In the genomic region with DNA sequence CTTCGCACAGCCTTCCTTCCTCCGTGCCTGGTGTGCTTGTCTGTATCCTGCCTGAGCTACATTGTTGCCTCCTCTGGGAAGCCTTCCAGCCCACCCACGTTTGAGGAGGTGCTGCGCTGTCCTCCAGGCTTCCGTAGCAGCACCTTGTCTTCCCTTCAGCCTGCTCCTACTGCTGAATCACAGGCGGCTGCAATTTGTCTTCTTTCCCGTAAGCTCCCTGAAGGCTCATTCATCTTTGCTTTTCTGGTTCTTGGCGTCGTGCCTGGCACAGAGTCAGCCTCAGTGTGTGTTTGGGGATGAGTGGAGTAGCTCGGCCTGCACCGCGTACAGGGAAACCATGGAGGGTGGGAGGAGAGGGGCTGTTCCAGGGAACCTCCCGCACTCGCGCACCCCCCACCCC, we compare ENCODE assay signal across 10 mouse cellular contexts. TPM values are rescaled to one million over a fixed set of nuclear protein-coding genes. Genes with fewer than 3 reads are reported as not detected.
A peak's percentile ranks its signal among the peaks of the same experiment; 100 is the strongest.
DNase-seq lines count a peak whose midpoint lies in the region; ATAC-seq and TF ChIP-seq lines count a peak whose summit lies in the region.
"Had no signal": no experiment of that assay in that cellular context is flagged by ENCODE, and none has a peak within 500 bp of the region (broad histone marks: within the 10 kb centered on the region; RNA-seq: fewer than 3 reads in every experiment).

No protein-coding gene starts in this region.

- no peak for TF ChIP-seq CTCF in kidney, postnatal 0 days (IDR thresholded peaks at IDR 0.05; ENCODE audit: low read depth)
- no peak for TF ChIP-seq CTCF in intestine, postnatal 0 days (IDR thresholded peaks at IDR 0.05; ENCODE audit: low read depth)

- no peak for ATAC-seq in kidney, postnatal 0 days (replicated peaks; ENCODE audit: low FRiP score, low read depth)
- peak; percentile 48; the same call in 1 of the 2 replicates for ATAC-seq in limb, embryonic 14.5 days (ENCODE audit: low FRiP score, low read depth)
- no peak for ATAC-seq in granulocyte monocyte progenitor cell, adult 5-6 weeks (replicated peaks; ENCODE audit: poor library complexity, severe bottlenecking)
- no peak for ATAC-seq in erythroid progenitor cell, adult 5-6 weeks (replicated peaks; ENCODE audit: low FRiP score, poor library complexity, severe bottlenecking)
- no peak for ATAC-seq in intestine, postnatal 0 days

- no peak overlapping the region for H3K9ac ChIP-seq in kidney, postnatal 0 days (ENCODE audit: low read depth, low read length)
- H3K9ac ChIP-seq in limb, embryonic 14.5 days (ENCODE audit: low read depth, low read length, severe bottlenecking) = no peak overlapping the region
- no peak overlapping the region for H3K9ac ChIP-seq in intestine, postnatal 0 days (ENCODE audit: low read depth, low read length)
- H3K9ac ChIP-seq: midbrain, embryonic 12.5 days had no signal

- no peaks in the 10 kb centered on the region for H3K4me1 ChIP-seq in kidney, postnatal 0 days (replicated peaks; ENCODE audit: insufficient read depth, low read length)
- peaks cover 23% of the 10 kb centered on the region for H3K4me1 ChIP-seq in limb, embryonic 14.5 days (ENCODE audit: control insufficient read depth, insufficient read depth, low read length)
- H3K4me1 ChIP-seq in intestine, postnatal 0 days (replicated peaks; ENCODE audit: control insufficient read depth, insufficient read depth, low read length) = 0 out of 2 replicates have a peak, but pooled peaks cover 5% of the 10 kb centered on the region

- H3K36me3 ChIP-seq in kidney, postnatal 0 days (ENCODE audit: insufficient read depth, low read length) = no peaks in the 10 kb centered on the region
- H3K36me3 ChIP-seq in limb, embryonic 14.5 days (ENCODE audit: control insufficient read depth, insufficient read depth, low read length) = no peaks in the 10 kb centered on the region
- no peaks in the 10 kb centered on the region for H3K36me3 ChIP-seq in intestine, postnatal 0 days (ENCODE audit: control insufficient read depth, insufficient read depth)
- H3K36me3 ChIP-seq: midbrain, embryonic 12.5 days had no signal

- WGBS in kidney, postnatal 0 days = 14% methylated on average over 15 of the region's 15 CpGs
- WGBS in limb, embryonic 14.5 days = 13% methylated on average over 15 of the region's 15 CpGs
- WGBS in intestine, postnatal 0 days = 11% methylated on average over 15 of the region's 15 CpGs

- H3K27me3 ChIP-seq in kidney, postnatal 0 days (ENCODE audit: insufficient read depth, low read length) = 0 out of 2 replicates have a peak, but pooled peaks cover 4% of the 10 kb centered on the region
- H3K27me3 ChIP-seq in limb, embryonic 14.5 days (ENCODE audit: control insufficient read depth, insufficient read depth, low read length) = peaks cover 2% of the 10 kb centered on the region; the same call in 1 of the 2 replicates
- H3K27me3 ChIP-seq in intestine, postnatal 0 days (replicated peaks; ENCODE audit: control insufficient read depth, insufficient read depth, low read length) = peaks cover 34% of the 10 kb centered on the region; the same call in 1 of the 2 replicates

- peak; percentile 33 for DNase-seq in kidney, postnatal 0 days (ENCODE audit: low spot score)
- no peak for DNase-seq in kidney, adult 11 months
- DNase-seq in adipocyte (ENCODE audit: low spot score) = peak; percentile 78
- peak; percentile 49 for DNase-seq in cerebellum, adult 8-10 months
- DNase-seq in limb, embryonic 14.5 days (ENCODE audit: low spot score) = peak; percentile 52

- H3K9me3 ChIP-seq in kidney, postnatal 0 days (replicated peaks; ENCODE audit: low read length) = no peaks in the 10 kb centered on the region
- no peaks in the 10 kb centered on the region for H3K9me3 ChIP-seq in limb, embryonic 14.5 days (ENCODE audit: control insufficient read depth, low read length)
- H3K9me3 ChIP-seq in intestine, postnatal 0 days (ENCODE audit: control insufficient read depth) = no peaks in the 10 kb centered on the region
- H3K9me3 ChIP-seq: midbrain, embryonic 12.5 days had no signal

- no peak overlapping the region for H3K4me3 ChIP-seq in kidney, postnatal 0 days (replicated peaks; ENCODE audit: low read depth, low read length)
- no peak overlapping the region for H3K4me3 ChIP-seq in limb, embryonic 14.5 days (replicated peaks; ENCODE audit: low read length)
- no peak overlapping the region for H3K4me3 ChIP-seq in intestine, postnatal 0 days (ENCODE audit: low read depth, low read length)
- H3K4me3 ChIP-seq: midbrain, embryonic 12.5 days had no signal

- no peak for TF ChIP-seq POLR2A in limb, embryonic 14.5 days (IDR thresholded peaks at IDR 0.05; ENCODE audit: borderline replicate concordance, extremely low read depth, insufficient read depth, insufficient read length)

- H3K4me2 ChIP-seq in kidney, postnatal 0 days (ENCODE audit: low read length) = no peak overlapping the region
- H3K4me2 ChIP-seq in limb, embryonic 14.5 days (replicated peaks; ENCODE audit: low read depth, low read length, severe bottlenecking) = no peak overlapping the region
- no peak overlapping the region for H3K4me2 ChIP-seq in intestine, postnatal 0 days (replicated peaks; ENCODE audit: low read depth)
- H3K4me2 ChIP-seq: midbrain, embryonic 12.5 days had no signal

- no peak overlapping the region for H3K27ac ChIP-seq in kidney, postnatal 0 days
- no peak overlapping the region for H3K27ac ChIP-seq in limb, embryonic 14.5 days (replicated peaks; ENCODE audit: low read depth, low read length)
- H3K27ac ChIP-seq in intestine, postnatal 0 days (ENCODE audit: low read depth, low read length) = no peak overlapping the region
- H3K27ac ChIP-seq: midbrain, embryonic 12.5 days had no signal

RNA-seq across cellular contexts. Expression of gene Zdhhc22, which starts 12.4 kb away (rescaled TPM):
- polyA plus RNA-seq in kidney, postnatal 0 days (2015; fragmentation: Nextera tagmentation; extraction: Ambion mirVana) = 0.03 TPM in 1 of 2 replicates, not detected in the other
- polyA plus RNA-seq in limb, embryonic 14.5 days (2012; rRNA removed) = not detected in 2 replicates
- polyA plus RNA-seq in limb, embryonic 14.5 days (2014; fragmentation: Nextera tagmentation; extraction: Ambion mirVana) = 0.06 and 0.10 TPM in 2 replicates
- total RNA-seq in granulocyte monocyte progenitor cell, adult 5-6 weeks (2014; fragmentation: Nextera tagmentation) = not detected in 2 replicates
- total RNA-seq in granulocyte monocyte progenitor cell, adult 5-6 weeks (2017) = not detected in 2 replicates
- total RNA-seq in erythroid progenitor cell, adult 5-6 weeks (2015; ENCODE audit: low replicate concordance) = not detected in 2 replicates
- total RNA-seq in erythroid progenitor cell, adult 5-6 weeks (2017; ENCODE audit: low replicate concordance) = not detected in 2 replicates
- polyA plus RNA-seq in intestine, postnatal 0 days (2015; fragmentation: Nextera tagmentation; extraction: Ambion mirVana) = 0.46 and 0.55 TPM in 2 replicates

RNA-seq across cellular contexts. Expression of gene Cipc, which starts 31.0 kb away (rescaled TPM):
- polyA plus RNA-seq in kidney, postnatal 0 days (2015; fragmentation: Nextera tagmentation; extraction: Ambion mirVana) = 14.8 and 16.1 TPM in 2 replicates
- polyA plus RNA-seq in limb, embryonic 14.5 days (2012; rRNA removed) = 31.3 and 40.7 TPM in 2 replicates
- 20.0 and 21.4 TPM in 2 replicates for polyA plus RNA-seq in limb, embryonic 14.5 days (2014; fragmentation: Nextera tagmentation; extraction: Ambion mirVana)
- 23.5 and 32.3 TPM in 2 replicates for total RNA-seq in granulocyte monocyte progenitor cell, adult 5-6 weeks (2014; fragmentation: Nextera tagmentation)
- total RNA-seq in granulocyte monocyte progenitor cell, adult 5-6 weeks (2017) = 18.5 and 19.9 TPM in 2 replicates
- 8.6 and 9.2 TPM in 2 replicates for total RNA-seq in erythroid progenitor cell, adult 5-6 weeks (2015; ENCODE audit: low replicate concordance)
- total RNA-seq in erythroid progenitor cell, adult 5-6 weeks (2017; ENCODE audit: low replicate concordance) = 5.8 and 16.4 TPM in 2 replicates
- polyA plus RNA-seq in intestine, postnatal 0 days (2015; fragmentation: Nextera tagmentation; extraction: Ambion mirVana) = 3.2 and 3.8 TPM in 2 replicates

RNA-seq across cellular contexts. Expression of gene Tmem63c, which starts 43.3 kb away (rescaled TPM):
- polyA plus RNA-seq in kidney, postnatal 0 days (2015; fragmentation: Nextera tagmentation; extraction: Ambion mirVana) = 0.08 and 0.11 TPM in 2 replicates
- polyA plus RNA-seq in limb, embryonic 14.5 days (2012; rRNA removed) = 0.01 and 0.10 TPM in 2 replicates
- not detected in 2 replicates for polyA plus RNA-seq in limb, embryonic 14.5 days (2014; fragmentation: Nextera tagmentation; extraction: Ambion mirVana)
- total RNA-seq in granulocyte monocyte progenitor cell, adult 5-6 weeks (2014; fragmentation: Nextera tagmentation) = not detected in 2 replicates
- total RNA-seq in granulocyte monocyte progenitor cell, adult 5-6 weeks (2017) = not detected in 2 replicates
- not detected in 2 replicates for total RNA-seq in erythroid progenitor cell, adult 5-6 weeks (2015; ENCODE audit: low replicate concordance)
- total RNA-seq in erythroid progenitor cell, adult 5-6 weeks (2017; ENCODE audit: low replicate concordance) = 0.53 TPM in 1 of 2 replicates, not detected in the other
- 0.52 and 0.71 TPM in 2 replicates for polyA plus RNA-seq in intestine, postnatal 0 days (2015; fragmentation: Nextera tagmentation; extraction: Ambion mirVana)
- polyA plus RNA-seq: heart, embryonic 16.5 days had no signal
